Mouse (Mus musculus) frontal cortex, postnatal 25 days (tissue): ENCODE results near the gene Elavl4.

Experiments used
- DNase-seq, 2 experiments: peaks; one replicate each; pipeline ENCODE4 v3.0.0; 2022; ENCODE audit warnings: low spot score in 2 of 2

Elavl4 gene

GRCm38 (mm10) chr4:110165217-110165616, 186.5 kb downstream of the Elavl4 start:
- DNase-seq: peak; percentile 23 to 37

GRCm38 (mm10) chr4:110161600-110161999, 190.1 kb downstream of the Elavl4 start:
- no peak for DNase-seq

- DNase-seq: no peak
Observed at GRCm38 (mm10) chr4:110157515-110158159, 194.1 kb downstream of the Elavl4 start.

GRCm38 (mm10) chr4:110155954-110156353, 195.8 kb downstream of the Elavl4 start:
- DNase-seq: no peak
